Mouse (Mus musculus) small intestine, adult 2 months (tissue): ENCODE measurements around the gene Ufc1.

ENCODE experiments used
- CTCF ChIP-seq: fragments of 200-500 bp; IDR thresholded peaks from 2 replicates; pipeline ENCODE4 v1.5.1; 2012; ENCODE audit warnings: low read depth, mild to moderate bottlenecking, control low read depth, inconsistent platforms, low read length, moderate library complexity, mixed read lengths; ENCODE audit not compliant: insufficient replicate concordance, insufficient read length; ENCODE audit errors: extremely low read depth
- POLR2A ChIP-seq: fragments of 200-500 bp; IDR thresholded peaks from 2 replicates; pipeline ENCODE4 v1.6.1; 2012; ENCODE audit warnings: low read depth, mild to moderate bottlenecking, control low read depth, inconsistent platforms, low read length, moderate library complexity

DNA sequence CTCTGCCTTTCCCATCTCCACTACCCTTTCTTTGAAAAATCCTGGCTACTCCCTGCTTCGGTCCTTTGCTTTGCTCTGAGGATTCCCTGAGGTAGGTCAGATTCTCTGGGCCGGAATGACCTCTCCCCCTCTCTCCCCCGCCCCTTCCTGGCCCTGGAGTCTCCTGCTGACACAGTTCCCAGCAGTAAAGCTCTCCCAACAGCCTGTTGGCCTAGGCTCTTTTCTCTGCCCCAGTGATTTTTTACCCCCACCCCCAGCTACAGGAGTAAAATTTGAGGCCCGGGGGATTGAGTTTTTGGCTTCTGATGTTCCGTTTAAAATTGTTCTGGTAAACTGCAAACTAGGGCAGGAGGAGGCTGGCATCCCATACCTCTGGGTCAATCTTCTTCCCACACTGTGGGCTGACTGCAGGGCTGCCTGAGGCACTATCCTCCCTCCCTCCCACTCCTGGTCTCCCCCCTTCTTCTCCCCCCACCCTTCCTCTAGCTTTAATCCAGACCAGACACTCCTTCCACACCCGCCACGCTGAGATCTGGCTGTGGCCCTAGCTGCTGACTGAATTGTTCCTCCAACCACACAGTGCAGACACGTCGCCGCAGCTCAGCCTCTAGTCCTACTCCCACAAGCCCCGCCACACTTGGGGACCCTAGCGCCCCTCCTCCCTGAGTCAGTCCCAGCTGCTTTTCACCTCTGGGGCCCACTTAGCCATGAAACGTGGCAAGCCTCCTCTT, 43.1 kb downstream of the Ufc1 start:
- TF ChIP-seq CTCF (no peak), POLR2A (no peak)
